Mouse (Mus musculus) erythroblast, adult 5-6 weeks (primary cell): Measurements from ENCODE around the gene Ccdc134. TPM values are rescaled to one million over a fixed set of nuclear protein-coding genes. Genes with fewer than 3 reads are reported as not detected.

ENCODE experiments used
- total RNA-seq, 2 experiments: library from RNA; stranded (forward) in 1 of 2; stranded (reverse) in 1 of 2; fragments of 150-400 nt in 1 of 2; fragments of 200-764, 138-1000 nt in 1 of 2; gene quantifications; 2 replicates each; pipeline versions ENCODE4 v1.2.3 to v1.2.4; 2015 to 2017; ENCODE audit warnings: low replicate concordance in 2 of 2

Ccdc134 gene
- total RNA-seq, 2 experiments from 2014 or later: 4.1 TPM; not detected in 1

Other genes starting within 250 kb of the Ccdc134 start
- 2.9 and 3.8 TPM in 2 replicates for gene Polr3h, start 201.7 kb upstream of the Ccdc134 start, total RNA-seq (2015; ENCODE audit: low replicate concordance)
- 6.3 and 17.7 TPM in 2 replicates for gene Polr3h, start 201.7 kb upstream of the Ccdc134 start, total RNA-seq (2017; ENCODE audit: low replicate concordance)
- gene Csdc2, start 191.2 kb upstream of the Ccdc134 start, total RNA-seq (2015; ENCODE audit: low replicate concordance): not detected in 2 replicates
- gene Csdc2, start 191.2 kb upstream of the Ccdc134 start, total RNA-seq (2017; ENCODE audit: low replicate concordance): not detected in 2 replicates
- 2.3 and 20.3 TPM in 2 replicates for gene Pmm1, start 167.0 kb upstream of the Ccdc134 start, total RNA-seq (2015; ENCODE audit: low replicate concordance)
- gene Pmm1, start 167.0 kb upstream of the Ccdc134 start, total RNA-seq (2017; ENCODE audit: low replicate concordance): 3.9 and 9.5 TPM in 2 replicates
- not detected in 2 replicates for gene 1700029P11Rik, start 147.4 kb upstream of the Ccdc134 start, total RNA-seq (2015; ENCODE audit: low replicate concordance)
- not detected in 2 replicates for gene 1700029P11Rik, start 147.4 kb upstream of the Ccdc134 start, total RNA-seq (2017; ENCODE audit: low replicate concordance)
- 17.6 and 41.7 TPM in 2 replicates for gene Xrcc6, start 140.1 kb upstream of the Ccdc134 start, total RNA-seq (2015; ENCODE audit: low replicate concordance)
- gene Xrcc6, start 140.1 kb upstream of the Ccdc134 start, total RNA-seq (2017; ENCODE audit: low replicate concordance): 23.6 and 52.2 TPM in 2 replicates
- gene Desi1, start 94.1 kb upstream of the Ccdc134 start, total RNA-seq (2015; ENCODE audit: low replicate concordance): 12.5 and 27.0 TPM in 2 replicates
- gene Desi1, start 94.1 kb upstream of the Ccdc134 start, total RNA-seq (2017; ENCODE audit: low replicate concordance): 3.6 and 5.0 TPM in 2 replicates
- 23.2 and 29.7 TPM in 2 replicates for gene Snu13, start 80.3 kb upstream of the Ccdc134 start, total RNA-seq (2015; ENCODE audit: low replicate concordance)
- gene Snu13, start 80.3 kb upstream of the Ccdc134 start, total RNA-seq (2017; ENCODE audit: low replicate concordance): 24.5 and 44.7 TPM in 2 replicates
- not detected in 2 replicates for gene 4930407I10Rik, start 68.8 kb upstream of the Ccdc134 start, total RNA-seq (2015; ENCODE audit: low replicate concordance)
- gene 4930407I10Rik, start 68.8 kb upstream of the Ccdc134 start, total RNA-seq (2017; ENCODE audit: low replicate concordance): not detected in 2 replicates
- not detected in 2 replicates for gene Mei1, start 57.9 kb upstream of the Ccdc134 start, total RNA-seq (2015; ENCODE audit: low replicate concordance)
- not detected in 2 replicates for gene Mei1, start 57.9 kb upstream of the Ccdc134 start, total RNA-seq (2017; ENCODE audit: low replicate concordance)
- 9.0 and 12.5 TPM in 2 replicates for gene Srebf2, start 19.3 kb downstream of the Ccdc134 start, total RNA-seq (2015; ENCODE audit: low replicate concordance)
- 11.2 and 15.5 TPM in 2 replicates for gene Srebf2, start 19.3 kb downstream of the Ccdc134 start, total RNA-seq (2017; ENCODE audit: low replicate concordance)
- not detected in 2 replicates for gene Shisa8, start 84.9 kb downstream of the Ccdc134 start, total RNA-seq (2015; ENCODE audit: low replicate concordance)
- gene Shisa8, start 84.9 kb downstream of the Ccdc134 start, total RNA-seq (2017; ENCODE audit: low replicate concordance): not detected in 2 replicates
- 0.84 and 6.3 TPM in 2 replicates for gene Tnfrsf13c, start 96.4 kb downstream of the Ccdc134 start, total RNA-seq (2015; ENCODE audit: low replicate concordance)
- gene Tnfrsf13c, start 96.4 kb downstream of the Ccdc134 start, total RNA-seq (2017; ENCODE audit: low replicate concordance): not detected in 2 replicates
- 10.7 and 11.0 TPM in 2 replicates for gene Cenpm, start 116.8 kb downstream of the Ccdc134 start, total RNA-seq (2015; ENCODE audit: low replicate concordance)
- 2.3 and 7.2 TPM in 2 replicates for gene Cenpm, start 116.8 kb downstream of the Ccdc134 start, total RNA-seq (2017; ENCODE audit: low replicate concordance)
- not detected in 2 replicates for gene 1500009C09Rik, start 124.5 kb downstream of the Ccdc134 start, total RNA-seq (2015; ENCODE audit: low replicate concordance)
- not detected in 2 replicates for gene 1500009C09Rik, start 124.5 kb downstream of the Ccdc134 start, total RNA-seq (2017; ENCODE audit: low replicate concordance)
- 2.3 TPM in 1 of 2 replicates, not detected in the other for gene Sept3, start 147.0 kb downstream of the Ccdc134 start, total RNA-seq (2015; ENCODE audit: low replicate concordance)
- gene Sept3, start 147.0 kb downstream of the Ccdc134 start, total RNA-seq (2017; ENCODE audit: low replicate concordance): 0.09 TPM in 1 of 2 replicates, not detected in the other
- not detected in 2 replicates for gene Wbp2nl, start 171.0 kb downstream of the Ccdc134 start, total RNA-seq (2015; ENCODE audit: low replicate concordance)
- not detected in 2 replicates for gene Wbp2nl, start 171.0 kb downstream of the Ccdc134 start, total RNA-seq (2017; ENCODE audit: low replicate concordance)
- gene Naga, start 211.0 kb downstream of the Ccdc134 start, total RNA-seq (2015; ENCODE audit: low replicate concordance): 49.5 and 74.2 TPM in 2 replicates
- 22.7 and 56.3 TPM in 2 replicates for gene Naga, start 211.0 kb downstream of the Ccdc134 start, total RNA-seq (2017; ENCODE audit: low replicate concordance)
- gene Pheta2, start 211.0 kb downstream of the Ccdc134 start, total RNA-seq (2015; ENCODE audit: low replicate concordance): 22.7 and 44.9 TPM in 2 replicates
- gene Pheta2, start 211.0 kb downstream of the Ccdc134 start, total RNA-seq (2017; ENCODE audit: low replicate concordance): 79.0 and 86.0 TPM in 2 replicates
- gene Smdt1, start 211.0 kb downstream of the Ccdc134 start, total RNA-seq (2015; ENCODE audit: low replicate concordance): 91.5 and 150 TPM in 2 replicates
- 42.7 and 69.4 TPM in 2 replicates for gene Smdt1, start 211.0 kb downstream of the Ccdc134 start, total RNA-seq (2017; ENCODE audit: low replicate concordance)
- 34.2 and 88.6 TPM in 2 replicates for gene Ndufa6, start 226.4 kb downstream of the Ccdc134 start, total RNA-seq (2015; ENCODE audit: low replicate concordance)
- 55.3 and 85.6 TPM in 2 replicates for gene Ndufa6, start 226.4 kb downstream of the Ccdc134 start, total RNA-seq (2017; ENCODE audit: low replicate concordance)